Mouse (Mus musculus) mouse trophoblast stem cell (cell line): Measurements from ENCODE around the gene Adamts18.

Experiments used
- in situ Hi-C, 2 experiments: fragments of 300-500 bp; cut with MseI, MboI; formaldehyde crosslinking; loops; 2 replicates in 1 of 2; 3 replicates in 1 of 2; pipeline ENCODE4 v1.15.1; 2025

Adamts18 gene

DNA sequence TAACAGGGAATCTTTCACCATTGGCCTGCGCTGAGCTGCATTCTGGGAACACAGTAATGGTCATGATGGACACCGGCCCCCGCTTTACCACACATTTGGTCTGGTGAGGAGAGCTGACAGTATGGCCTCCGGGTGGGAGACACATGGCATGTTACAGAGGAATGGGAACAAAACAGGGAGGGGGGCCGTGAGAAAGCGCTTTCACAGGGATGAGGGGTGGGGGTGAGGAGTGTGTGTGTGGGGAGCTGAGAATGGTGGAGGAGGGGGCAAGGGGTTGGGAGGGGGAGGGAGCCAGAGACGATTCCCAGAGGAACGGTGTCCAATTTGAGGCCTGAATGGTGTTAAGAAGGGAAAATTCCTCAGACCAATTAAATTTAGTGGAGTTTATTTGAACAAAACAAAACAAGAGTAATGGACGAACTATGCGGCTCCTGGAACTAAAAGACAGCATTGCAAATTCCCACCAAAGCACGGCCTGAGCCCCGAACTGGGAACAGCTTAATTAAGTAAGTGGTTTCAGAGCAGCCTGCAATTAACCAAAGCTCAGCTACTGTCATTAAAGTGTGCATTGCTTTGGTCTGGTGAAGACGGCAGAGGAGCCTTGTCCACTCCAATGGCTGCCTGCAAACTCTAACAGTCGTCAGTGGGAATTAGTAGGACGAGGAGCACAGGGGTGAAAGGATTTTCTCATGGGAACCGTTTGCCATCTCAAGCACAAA lies 181.7 kb downstream of the Adamts18 start:
- in situ Hi-C loops, result loop anchor here (5.0 to 25.0 kb wide), 5 partner anchors 178 to 708 kb away; partner anchors contain the start of gene Adamts18 (in 1 of the 2)

GRCm38 (mm10) chr8:113665951-113666350 lies 182.6 kb downstream of the Adamts18 start:
- in situ Hi-C loops, result loop anchor here (5.0 to 25.0 kb wide), 5 partner anchors 179 to 709 kb away; partner anchors contain the start of gene Adamts18 (in 1 of the 2)

- in situ Hi-C loops, result loop anchor here (5.0 to 25.0 kb wide), 5 partner anchors 180 to 710 kb away; partner anchors contain the start of gene Adamts18 (in 1 of the 2)
These were observed 183.5 kb downstream of the Adamts18 start for GRCm38 (mm10) chr8:113665036-113665435.

GRCm38 (mm10) chr8:113664544-113664943 lies 184.0 kb downstream of the Adamts18 start:
- in situ Hi-C loops, result loop anchor here (10.0 to 25.0 kb wide), 3 partner anchors 180 to 710 kb away; partner anchors contain the start of gene Adamts18 (in 1 of the 2)

DNA sequence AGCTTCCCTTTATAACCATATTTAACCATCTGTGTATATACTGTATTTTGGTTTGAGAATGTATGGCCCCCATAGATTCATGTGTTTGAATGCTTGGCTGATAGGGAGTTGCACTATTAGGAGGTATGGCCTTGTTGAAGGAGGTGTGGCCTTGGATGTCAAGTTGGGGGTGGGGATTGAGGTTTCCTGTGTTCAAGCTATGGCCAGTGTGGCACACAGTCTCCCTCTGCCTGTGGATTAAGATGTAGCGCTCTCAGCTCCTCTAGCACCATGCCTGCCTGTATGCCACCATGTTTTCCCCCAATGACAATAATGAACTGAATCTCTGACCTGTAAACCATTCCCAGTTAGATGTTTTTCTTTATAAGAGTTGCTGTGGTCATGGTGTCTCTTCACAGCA lies 188.4 kb downstream of the Adamts18 start:
- in situ Hi-C loops, result loop anchor here (10.0 to 25.0 kb wide), 3 partner anchors 185 to 715 kb away; partner anchors contain the start of gene Adamts18 (in 1 of the 2)

DNA sequence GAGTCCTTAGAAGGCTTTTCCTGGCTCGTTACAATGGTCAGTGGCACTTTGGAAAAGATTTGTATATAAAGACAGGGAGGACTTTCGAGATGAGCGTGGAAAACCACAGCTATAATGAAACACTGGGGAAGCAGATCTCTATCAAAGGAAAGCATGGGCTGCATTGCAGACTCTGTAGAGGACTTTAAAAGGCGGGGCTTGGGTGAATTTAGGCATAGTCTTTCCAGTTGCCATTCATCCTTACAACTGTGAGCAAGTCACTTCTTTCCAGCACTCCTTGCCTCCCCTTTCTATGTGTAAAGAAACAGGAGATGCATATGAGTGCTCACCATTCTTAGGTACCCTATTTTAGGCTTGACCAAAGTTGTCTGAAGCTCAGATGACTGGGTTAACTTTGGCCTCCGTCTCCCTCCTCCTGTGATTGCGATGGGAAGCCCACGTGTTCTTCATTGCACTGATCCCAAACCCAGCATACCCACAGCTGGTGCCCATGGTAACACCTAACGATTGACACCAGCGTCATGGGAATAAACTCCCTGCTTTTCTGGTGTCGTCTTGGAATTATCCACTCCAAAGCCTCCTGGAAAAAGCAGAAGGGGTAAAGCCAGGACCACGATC lies 191.7 kb downstream of the Adamts18 start:
- in situ Hi-C loops, result loop anchor here in 1 of 2 experiments (25.0 kb wide), 1 partner anchor 706 kb away; no protein-coding TSS in a partner anchor

DNA sequence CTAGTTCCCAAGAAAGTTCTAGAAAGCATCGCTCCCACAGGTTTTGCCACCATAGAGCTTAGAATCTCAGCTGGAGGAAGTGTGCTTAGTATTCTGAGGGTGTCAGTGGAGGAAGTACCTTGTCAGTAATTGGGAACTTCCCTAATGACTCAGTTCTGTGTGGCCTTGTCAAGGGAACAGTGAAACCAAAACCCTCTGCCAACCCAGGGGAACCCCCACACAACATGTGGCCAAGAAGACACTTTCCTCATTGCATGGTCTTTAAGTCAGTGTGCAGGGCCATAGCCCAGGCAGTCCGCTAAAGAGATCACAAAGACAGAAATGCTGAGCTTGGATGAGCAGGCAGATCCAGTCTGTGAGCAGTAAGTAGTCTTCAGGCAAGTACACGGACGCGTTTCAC lies 192.4 kb downstream of the Adamts18 start:
- in situ Hi-C loops, result loop anchor here in 1 of 2 experiments (25.0 kb wide), 1 partner anchor 706 kb away; no protein-coding TSS in a partner anchor

- in situ Hi-C loops, result loop anchor here in 1 of 2 experiments (25.0 kb wide), 1 partner anchor 709 kb away; no protein-coding TSS in a partner anchor
These were observed 195.4 kb downstream of the Adamts18 start for GRCm38 (mm10) chr8:113653151-113653550.

GRCm38 (mm10) chr8:113652450-113652849 lies 196.1 kb downstream of the Adamts18 start:
- in situ Hi-C loops, result loop anchor here in 1 of 2 experiments (25.0 kb wide), 1 partner anchor 710 kb away; no protein-coding TSS in a partner anchor
